Mouse (Mus musculus) urinary bladder, postnatal 0 days (tissue): ENCODE measurements around the gene Cox15. TPM values are rescaled to one million over a fixed set of nuclear protein-coding genes. Genes with fewer than 3 reads are reported as not detected.

Experiments used
- polyA plus RNA-seq: library from polyadenylated mRNA; unstranded; fragments of >200 nt; fragmentation: Nextera tagmentation; extraction: Ambion mirVana; gene quantifications from 2 replicates; pipeline ENCODE4 v1.2.1, GENCODE M21; 2015

Cox15 gene
- polyA plus RNA-seq: 5.1 and 5.2 TPM in 2 replicates

GRCm38 (mm10) chr19:43752489-43753225 is at the start of gene Cox15, which contains the start of gene Cutc:
TSS of gene Cox15 (minus strand) at chr19:43753000.
TSS of gene Cutc (plus strand) at chr19:43752996.

GRCm38 (mm10) chr19:43781980-43782379 is 29.2 kb upstream of the Cox15 start, which contains the start of gene Abcc2:
TSS of gene Abcc2 (plus strand) at chr19:43782192.

GRCm38 (mm10) chr19:43689419-43690246 is 63.2 kb downstream of the Cox15 start, which contains the start of gene Entpd7:
TSS of gene Entpd7 (plus strand) at chr19:43689672.

Other genes starting within 250 kb of the Cox15 start
- gene Got1, start 228.4 kb downstream of the Cox15 start, polyA plus RNA-seq: 37.5 and 40.2 TPM in 2 replicates
- 0.27 and 0.28 TPM in 2 replicates for gene Nkx2-3, start 140.7 kb downstream of the Cox15 start, polyA plus RNA-seq
- gene Slc25a28, start 78.1 kb downstream of the Cox15 start, polyA plus RNA-seq: 9.1 and 9.3 TPM in 2 replicates
- gene Entpd7, start 63.3 kb downstream of the Cox15 start, polyA plus RNA-seq: 6.7 and 8.5 TPM in 2 replicates
- gene Cutc, start within 50 bp of the Cox15 start, polyA plus RNA-seq: 10.5 and 12.1 TPM in 2 replicates
- 0.50 and 0.54 TPM in 2 replicates for gene Abcc2, start 29.2 kb upstream of the Cox15 start, polyA plus RNA-seq
- 15.4 and 16.3 TPM in 2 replicates for gene Dnmbp, start 187.2 kb upstream of the Cox15 start, polyA plus RNA-seq
- 0.12 and 0.25 TPM in 2 replicates for gene Cpn1, start 233.6 kb upstream of the Cox15 start, polyA plus RNA-seq